Mouse (Mus musculus): ENCODE data around the gene Lgi1.
A peak's percentile ranks its signal among the peaks of the same experiment; 100 is the strongest.

Lgi1 gene

DNA sequence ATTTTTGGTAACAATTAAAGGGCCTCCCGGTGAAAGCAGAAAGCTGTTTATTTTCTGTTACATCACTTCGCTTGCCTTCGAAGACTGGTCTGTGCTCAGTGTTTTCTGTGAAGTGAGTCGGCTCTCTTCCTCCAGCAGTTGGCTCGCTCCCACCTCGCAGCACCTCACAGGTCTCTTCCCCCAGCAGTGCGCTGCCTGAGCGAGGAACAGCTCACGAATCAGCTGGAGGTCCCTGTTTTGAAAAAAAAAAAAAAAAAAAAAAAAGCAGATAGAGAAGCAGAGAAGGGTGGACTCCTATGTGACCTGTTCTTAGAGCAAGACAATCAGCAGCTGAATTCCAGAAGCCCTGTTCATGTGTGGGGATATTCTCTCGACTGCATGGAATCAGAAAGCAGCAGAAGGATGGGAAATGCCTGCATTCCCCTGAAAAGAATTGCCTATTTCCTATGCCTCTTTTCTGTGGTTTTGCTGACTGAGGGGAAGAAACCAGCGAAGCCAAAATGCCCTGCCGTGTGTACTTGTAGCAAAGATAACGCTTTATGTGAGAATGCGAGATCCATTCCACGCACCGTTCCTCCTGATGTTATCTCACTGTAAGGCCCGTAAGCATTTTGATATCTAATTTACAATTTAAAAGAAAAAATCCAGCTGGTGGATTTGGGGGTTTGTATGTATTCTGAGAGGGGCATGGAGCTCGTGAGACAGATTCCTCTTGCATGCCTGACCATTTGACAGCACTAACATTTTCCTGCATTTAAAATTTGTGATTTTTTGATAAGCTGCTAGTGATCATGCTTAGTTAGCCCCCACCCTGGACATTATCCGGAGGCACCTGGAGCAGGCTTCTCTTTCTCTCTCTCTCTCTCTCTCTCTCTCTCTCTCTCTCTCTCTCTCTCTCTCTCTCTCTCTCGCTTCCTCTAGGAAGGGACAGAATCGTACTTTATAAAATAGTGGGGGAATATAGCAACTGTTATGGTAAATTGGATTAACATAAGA lies at the start of gene Lgi1:
Gene Lgi1, plus strand, starts transcription at position 32 of the 996 bp plus-strand sequence.
- DNase-seq = no peak

DNA sequence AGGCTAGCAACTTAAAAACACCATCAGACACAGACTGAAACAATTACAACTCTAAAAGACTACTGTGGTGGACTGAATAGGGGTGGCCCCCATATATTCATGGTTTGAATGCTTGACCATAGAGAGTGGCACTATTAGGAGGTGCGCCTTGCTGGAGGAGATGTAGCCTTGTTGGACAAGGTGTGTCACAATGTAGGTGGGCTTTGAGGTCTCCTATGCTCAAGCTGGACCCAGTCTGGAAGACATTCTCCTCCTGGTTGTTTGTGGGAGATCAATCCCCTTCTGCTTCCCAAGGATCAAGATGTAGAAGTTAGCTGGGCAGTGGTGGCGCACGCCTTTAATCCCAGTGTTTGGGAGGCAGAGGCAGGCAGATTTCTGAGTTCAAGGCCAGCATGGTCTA lies 46.6 kb upstream of the Lgi1 start:
- DNase-seq = no peak

GRCm38 (mm10) chr19:38223356-38223904 lies 40.9 kb upstream of the Lgi1 start:
- no peak for DNase-seq

GRCm38 (mm10) chr19:38223905-38224684 lies 40.2 kb upstream of the Lgi1 start, which contains the start of gene Fra10ac1:
Fra10ac1 (minus strand) TSS chr19:38224156.
- peak; percentile 89 to 94 for DNase-seq

GRCm38 (mm10) chr19:38224685-38225060 lies 39.7 kb upstream of the Lgi1 start:
- no peak for DNase-seq

DNA sequence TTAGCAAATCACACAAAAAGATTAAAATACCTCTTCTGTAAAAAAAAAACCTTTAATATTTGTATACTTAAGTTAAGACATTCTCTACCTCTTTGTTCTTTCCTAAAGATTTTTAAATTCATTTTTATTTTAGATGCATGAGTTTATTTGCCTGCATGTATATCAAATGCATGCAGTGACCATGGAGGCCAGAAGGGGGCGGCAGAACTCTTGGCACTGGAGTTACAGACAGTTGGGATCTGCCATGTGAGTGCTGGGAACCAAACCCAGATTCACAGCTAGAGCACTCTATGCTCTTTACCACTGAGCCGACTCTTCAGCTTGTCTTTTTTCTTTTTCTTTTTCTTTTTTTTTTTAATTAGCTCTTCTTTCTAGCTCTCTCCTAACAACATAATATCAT lies 35.6 kb upstream of the Lgi1 start:
- peak in 1 of 2 experiments; percentile 5 for DNase-seq

DNA sequence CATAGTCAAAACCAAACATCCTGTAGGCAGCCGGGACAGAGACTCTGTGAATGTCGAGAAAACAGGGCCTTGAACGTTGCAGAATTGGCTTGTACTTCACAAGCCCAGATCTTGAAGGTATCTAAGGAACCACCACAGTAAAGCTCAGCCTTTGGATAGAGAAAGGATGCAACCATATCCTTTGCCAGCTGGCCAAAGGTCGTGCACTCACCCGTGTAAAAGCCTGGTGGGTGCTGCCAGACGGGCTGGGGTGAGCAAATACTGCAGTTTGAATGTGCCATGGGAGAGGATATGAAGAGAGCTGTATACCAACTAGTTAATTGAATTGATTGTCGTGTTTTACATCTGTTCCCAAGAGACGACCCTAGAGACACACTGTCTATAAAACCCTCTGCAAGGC lies 32.2 kb upstream of the Lgi1 start:
- peak; percentile 42 to 57 for DNase-seq

DNA sequence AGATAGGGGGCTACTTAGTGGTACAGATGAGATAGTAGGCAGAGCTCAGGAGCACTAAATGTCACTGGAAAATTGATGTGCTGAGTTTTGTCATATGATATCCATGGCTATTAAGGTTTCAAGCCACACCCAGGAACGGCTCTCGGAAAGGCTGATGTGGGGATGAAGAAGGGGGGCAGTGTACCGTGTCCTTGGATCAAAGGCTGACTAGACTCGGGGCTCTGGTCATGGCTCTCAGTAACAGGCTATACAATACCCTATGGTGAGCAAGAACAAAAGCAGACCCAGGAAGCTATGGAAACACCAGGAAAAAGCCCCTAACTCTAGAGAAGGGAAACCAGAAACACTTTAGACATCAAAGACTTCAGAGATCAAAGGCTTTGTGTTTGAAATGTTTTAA lies 31.8 kb upstream of the Lgi1 start:
- DNase-seq = no peak

GRCm38 (mm10) chr19:38236526-38236925 lies 27.8 kb upstream of the Lgi1 start:
- DNase-seq = no peak

- no peak for DNase-seq
Measured at GRCm38 (mm10) chr19:38237834-38238212, 26.5 kb upstream of the Lgi1 start.

- DNase-seq = no peak
Measured at GRCm38 (mm10) chr19:38238213-38238951, 26.0 kb upstream of the Lgi1 start.

DNA sequence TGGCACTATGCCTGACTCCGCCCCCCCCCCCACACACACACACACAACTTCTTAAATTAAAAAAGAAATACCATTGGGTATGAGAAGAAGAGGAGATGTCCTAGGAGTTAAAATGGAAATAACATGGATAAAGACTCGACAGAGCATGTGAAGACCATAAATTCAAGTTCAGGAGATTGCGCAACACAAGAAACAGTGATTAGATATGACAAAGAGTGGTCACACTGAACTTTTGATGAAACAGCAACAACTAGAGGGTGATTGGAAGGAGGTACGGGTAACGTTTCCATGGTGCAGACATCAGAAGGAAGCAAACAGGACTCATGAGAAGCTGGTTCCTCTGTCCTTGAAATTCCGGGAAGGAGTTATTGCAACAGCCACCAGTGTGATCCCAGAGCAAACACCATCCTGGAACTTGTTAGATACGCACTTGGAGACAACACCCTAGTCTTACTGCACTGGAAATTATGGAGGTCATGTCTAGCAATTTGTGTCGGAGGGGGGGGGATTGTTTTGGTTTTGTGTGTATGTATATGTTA lies 22.0 kb upstream of the Lgi1 start:
- DNase-seq = no peak

DNA sequence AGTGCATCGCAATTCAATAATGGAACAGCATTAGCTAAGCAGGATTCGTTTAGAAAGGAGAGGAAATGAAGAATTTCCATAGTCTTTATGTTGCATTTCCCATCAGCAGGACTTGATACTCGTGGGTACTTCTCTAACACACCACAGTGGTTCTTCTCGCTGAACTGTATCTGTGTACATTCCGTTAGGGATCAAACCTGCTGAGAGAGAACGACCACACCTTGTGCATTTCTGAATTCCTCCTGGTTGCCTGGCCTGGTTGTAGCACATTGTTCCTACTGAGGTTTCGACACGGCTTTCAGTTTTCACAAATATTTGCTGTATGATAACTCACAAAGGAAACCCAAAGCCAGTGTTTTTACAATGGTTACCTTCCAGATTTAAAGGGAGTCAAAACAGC lies 19.6 kb upstream of the Lgi1 start:
- no peak for DNase-seq

- no peak for DNase-seq
Measured at GRCm38 (mm10) chr19:38245361-38246176, 18.8 kb upstream of the Lgi1 start.

- no peak for DNase-seq
Measured at GRCm38 (mm10) chr19:38246177-38246622, 18.1 kb upstream of the Lgi1 start.

- DNase-seq = no peak
Measured at GRCm38 (mm10) chr19:38249627-38250026, 14.7 kb upstream of the Lgi1 start.

DNA sequence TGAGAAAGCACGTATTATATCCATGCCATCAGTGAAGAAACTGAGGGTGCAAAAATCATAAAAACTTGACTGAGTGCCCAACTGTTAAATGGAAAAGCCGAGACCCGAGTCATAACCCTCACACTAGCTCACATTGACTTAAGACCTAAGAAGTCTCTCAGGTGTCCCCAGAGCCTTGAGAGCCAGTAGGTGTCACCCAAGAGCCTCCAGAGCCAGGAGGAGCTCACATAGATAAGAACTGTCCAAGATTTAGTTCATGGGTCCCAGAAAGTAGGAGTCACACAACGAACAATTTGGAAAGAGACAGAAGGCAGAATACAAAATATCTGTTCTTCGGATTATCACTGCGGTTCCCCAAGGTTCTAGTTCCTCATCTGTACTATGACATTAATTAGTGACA lies 10.5 kb upstream of the Lgi1 start:
- peak; percentile 55 to 66 for DNase-seq

DNA sequence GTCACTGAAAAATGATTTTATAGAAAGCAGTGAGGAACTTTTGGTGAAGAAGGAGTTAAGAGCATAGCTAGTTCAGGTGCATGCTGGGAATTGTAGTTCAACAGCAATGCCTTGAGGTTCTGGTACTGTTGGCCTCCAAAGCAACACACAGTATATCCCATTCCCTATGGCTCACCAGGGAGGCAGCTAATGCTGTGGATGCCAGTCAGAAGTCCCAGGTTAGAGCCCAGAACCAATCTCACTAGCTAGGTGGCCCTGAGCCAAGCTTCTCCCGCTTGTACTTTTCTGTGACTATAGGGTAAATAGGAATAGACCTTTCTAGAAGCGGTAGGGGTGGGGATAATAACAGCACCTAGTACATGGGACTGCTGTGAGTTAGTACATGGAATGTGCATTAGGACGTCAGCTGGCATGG lies 5.7 kb upstream of the Lgi1 start:
- DNase-seq = no peak

- no peak for DNase-seq
Measured at GRCm38 (mm10) chr19:38259436-38259835, 4.9 kb upstream of the Lgi1 start.

DNA sequence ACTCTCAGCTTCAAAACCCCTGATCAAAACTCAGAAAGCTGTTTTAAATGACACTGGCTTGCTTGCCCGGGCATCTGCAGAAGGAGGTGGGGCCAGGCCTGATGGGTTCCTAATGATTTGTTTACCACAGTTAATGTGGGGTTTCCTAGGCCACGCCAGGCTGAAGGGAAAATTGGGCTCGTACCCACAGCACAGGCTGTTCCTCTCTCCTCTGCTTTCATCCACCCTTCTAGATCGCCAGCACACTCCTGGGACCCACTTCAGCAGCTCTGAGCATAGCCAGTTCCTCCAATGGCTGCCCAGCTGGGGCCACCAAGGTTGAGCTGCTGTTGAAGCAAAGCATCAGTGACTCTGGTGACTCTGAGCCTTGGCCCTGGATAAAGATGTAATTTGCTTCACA lies 4.0 kb upstream of the Lgi1 start:
- peak in 1 of 2 experiments; percentile 32 for DNase-seq

- no peak for DNase-seq
Measured at GRCm38 (mm10) chr19:38261351-38261750, 3.0 kb upstream of the Lgi1 start.

Measured in kidney, postnatal 25 days (tissue).